Mouse (Mus musculus): ENCODE measurements around the gene Slc5a11. TPM values are rescaled to one million over a fixed set of nuclear protein-coding genes. Genes with fewer than 3 reads are reported as not detected.
A peak's percentile ranks its signal among the peaks of the same experiment; 100 is the strongest.

Gene Slc5a11
- polyA plus RNA-seq, 1 experiment from 2014 or later, result 0.27 TPM

DNA sequence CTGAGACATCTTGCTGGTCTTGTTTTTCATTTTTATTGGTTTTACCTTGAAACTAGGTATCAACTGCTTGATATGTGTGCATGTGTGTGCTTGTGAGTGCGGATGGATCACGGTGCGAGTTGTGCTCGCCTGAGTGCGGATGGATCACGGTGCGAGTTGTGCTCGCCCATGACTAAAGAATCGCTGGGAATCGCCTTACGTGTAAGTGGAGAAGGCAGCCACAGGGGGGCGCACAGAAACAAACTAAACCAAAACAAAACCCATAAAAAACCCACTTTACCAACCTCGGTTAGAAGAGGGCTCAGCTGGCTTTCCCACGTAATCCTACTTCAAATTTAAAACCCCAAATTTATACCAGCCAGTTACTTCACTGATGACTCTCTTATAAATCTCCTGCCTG is 9.3 kb upstream of the Slc5a11 start:
- ATAC-seq (no peak), DNase-seq (peak; percentile 66)
- H3K27ac ChIP-seq (ENCODE audit: low read depth), result no peak overlapping the region
- TF ChIP-seq EP300 (IDR thresholded peaks at IDR 0.05; ENCODE audit: low read depth) (no peak), CTCF (IDR thresholded peaks at IDR 0.05; ENCODE audit: low read depth) (peak; percentile 72)
- no peak overlapping the region for H3K4me2 ChIP-seq (ENCODE audit: low read depth, low read length)
- H3K36me3 ChIP-seq (replicated peaks; ENCODE audit: insufficient read depth, low read length), result no peaks in the 10 kb centered on the region
- no peaks in the 10 kb centered on the region for H3K9me3 ChIP-seq (ENCODE audit: low read length)
- H3K9ac ChIP-seq (replicated peaks), result no peak overlapping the region
- WGBS (ENCODE audit: insufficient replicate concordance), result 19% methylated on average over 14 of the region's 14 CpGs
- no peaks in the 10 kb centered on the region for H3K27me3 ChIP-seq (ENCODE audit: insufficient read depth, low read length)
- H3K4me3 ChIP-seq (ENCODE audit: low read depth, low read length), result no peak overlapping the region
- H3K4me1 ChIP-seq (ENCODE audit: insufficient read depth), result no peaks in the 10 kb centered on the region

DNA sequence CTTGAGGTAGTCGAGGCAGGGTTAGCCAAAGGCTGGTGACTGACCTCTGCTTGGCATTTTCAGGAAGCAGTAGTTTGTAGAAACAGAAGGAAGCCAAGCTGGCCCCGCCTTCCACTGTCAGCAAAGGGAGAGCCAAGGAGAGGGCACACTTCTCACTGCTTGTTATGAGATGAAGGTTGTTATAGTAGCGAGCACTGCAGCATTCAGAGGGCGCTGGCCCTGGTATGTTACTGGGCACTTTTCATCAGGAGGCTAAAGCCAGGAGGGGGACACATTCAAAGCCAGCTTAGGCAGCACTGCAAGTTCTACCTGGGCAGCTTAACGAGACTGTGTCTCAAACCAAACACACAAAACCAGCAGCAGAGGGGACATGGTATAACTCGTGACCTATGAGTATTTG is 7.0 kb upstream of the Slc5a11 start:
- Histone ChIP-seq H3K9ac (replicated peaks) (no peak overlapping the region), H3K36me3 (replicated peaks; ENCODE audit: insufficient read depth, low read length) (no peaks in the 10 kb centered on the region), H3K9me3 (ENCODE audit: low read length) (no peaks in the 10 kb centered on the region), H3K4me1 (ENCODE audit: insufficient read depth) (no peaks in the 10 kb centered on the region), H3K27ac (ENCODE audit: low read depth) (no peak overlapping the region), H3K27me3 (ENCODE audit: insufficient read depth, low read length) (no peaks in the 10 kb centered on the region), H3K4me3 (ENCODE audit: low read depth, low read length) (no peak overlapping the region), H3K4me2 (ENCODE audit: low read depth, low read length) (no peak overlapping the region)
- no peak for ATAC-seq
- TF ChIP-seq CTCF (IDR thresholded peaks at IDR 0.05; ENCODE audit: low read depth), result no peak
- TF ChIP-seq EP300 (IDR thresholded peaks at IDR 0.05; ENCODE audit: low read depth), result no peak
- 59% methylated on average over 6 of the region's 6 CpGs for WGBS (ENCODE audit: insufficient replicate concordance)
- no peak for DNase-seq

- H3K4me1 ChIP-seq (ENCODE audit: insufficient read depth), result no peaks in the 10 kb centered on the region
- H3K4me2 ChIP-seq (ENCODE audit: low read depth, low read length), result no peak overlapping the region
- no peak overlapping the region for H3K9ac ChIP-seq (replicated peaks)
- no peak overlapping the region for H3K4me3 ChIP-seq (ENCODE audit: low read depth, low read length)
- no peak overlapping the region for H3K27ac ChIP-seq (ENCODE audit: low read depth)
- TF ChIP-seq CTCF (IDR thresholded peaks at IDR 0.05; ENCODE audit: low read depth) (no peak), EP300 (IDR thresholded peaks at IDR 0.05; ENCODE audit: low read depth) (no peak)
- ATAC-seq, result no peak
- no peaks in the 10 kb centered on the region for H3K9me3 ChIP-seq (ENCODE audit: low read length)
- 38% methylated on average over 9 of the region's 9 CpGs for WGBS (ENCODE audit: insufficient replicate concordance)
- H3K36me3 ChIP-seq (replicated peaks; ENCODE audit: insufficient read depth, low read length), result no peaks in the 10 kb centered on the region
- no peaks in the 10 kb centered on the region for H3K27me3 ChIP-seq (ENCODE audit: insufficient read depth, low read length)
- DNase-seq, result no peak
Measured at GRCm38 (mm10) chr7:123209864-123210263, 4.7 kb upstream of the Slc5a11 start.

DNA sequence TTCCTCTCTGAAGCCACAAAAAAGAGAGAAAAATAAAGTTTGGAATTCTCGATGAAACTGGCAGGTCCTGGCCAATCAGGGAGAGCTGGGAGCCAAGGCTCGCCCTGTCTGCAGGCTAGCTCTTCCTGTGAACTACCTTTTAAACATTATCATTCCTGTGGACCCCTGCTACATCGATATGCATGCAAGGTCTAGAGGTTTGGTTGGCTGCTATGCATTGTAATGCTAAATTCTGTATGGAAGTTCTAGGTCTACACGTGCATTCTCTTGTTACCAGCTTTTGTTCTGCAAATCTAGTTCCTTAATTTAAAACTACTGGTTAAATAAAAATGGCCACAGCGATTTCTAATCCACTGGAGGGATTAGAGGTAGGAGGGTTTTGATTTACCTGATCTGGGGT is 3.1 kb upstream of the Slc5a11 start:
- DNase-seq (no peak), ATAC-seq (no peak)
- no peak overlapping the region for H3K4me2 ChIP-seq (ENCODE audit: low read depth, low read length)
- H3K4me1 ChIP-seq (ENCODE audit: insufficient read depth), result no peaks in the 10 kb centered on the region
- no peak overlapping the region for H3K9ac ChIP-seq (replicated peaks)
- no peaks in the 10 kb centered on the region for H3K36me3 ChIP-seq (replicated peaks; ENCODE audit: insufficient read depth, low read length)
- no peaks in the 10 kb centered on the region for H3K9me3 ChIP-seq (ENCODE audit: low read length)
- H3K27ac ChIP-seq (ENCODE audit: low read depth), result no peak overlapping the region
- no peak overlapping the region for H3K4me3 ChIP-seq (ENCODE audit: low read depth, low read length)
- TF ChIP-seq EP300 (IDR thresholded peaks at IDR 0.05; ENCODE audit: low read depth) (no peak), CTCF (IDR thresholded peaks at IDR 0.05; ENCODE audit: low read depth) (no peak)
- WGBS (ENCODE audit: insufficient replicate concordance), result 47% methylated on average over 5 of the region's 5 CpGs
- no peaks in the 10 kb centered on the region for H3K27me3 ChIP-seq (ENCODE audit: insufficient read depth, low read length)

DNA sequence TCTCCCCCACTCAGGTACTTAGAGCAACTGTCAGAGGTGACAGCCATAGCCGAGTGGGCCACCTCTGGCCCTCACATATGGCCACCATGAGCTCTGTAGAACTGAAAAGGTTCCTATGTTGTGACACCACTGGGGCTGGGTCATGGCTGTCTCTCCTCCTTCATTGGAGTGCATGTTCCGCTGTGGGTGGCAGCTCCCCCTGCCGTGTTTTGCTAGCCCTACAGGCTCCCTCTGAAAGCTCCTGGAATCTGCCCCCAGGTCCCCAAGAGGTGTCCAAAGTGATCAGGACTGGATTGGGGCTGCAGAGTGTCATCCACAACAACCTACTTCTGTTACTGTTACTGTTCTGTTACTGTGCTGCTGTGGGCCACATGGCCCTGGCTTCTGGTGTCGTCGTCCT is 2.3 kb upstream of the Slc5a11 start:
- no peaks in the 10 kb centered on the region for H3K9me3 ChIP-seq (ENCODE audit: low read length)
- no peak overlapping the region for H3K4me2 ChIP-seq (ENCODE audit: low read depth, low read length)
- no peaks in the 10 kb centered on the region for H3K27me3 ChIP-seq (ENCODE audit: insufficient read depth, low read length)
- no peak for TF ChIP-seq EP300 (IDR thresholded peaks at IDR 0.05; ENCODE audit: low read depth)
- TF ChIP-seq CTCF (IDR thresholded peaks at IDR 0.05; ENCODE audit: low read depth), result no peak
- H3K9ac ChIP-seq (replicated peaks), result no peak overlapping the region
- no peak overlapping the region for H3K27ac ChIP-seq (ENCODE audit: low read depth)
- H3K4me3 ChIP-seq (ENCODE audit: low read depth, low read length), result no peak overlapping the region
- 71% methylated on average over 5 of the region's 5 CpGs for WGBS (ENCODE audit: insufficient replicate concordance)
- H3K36me3 ChIP-seq (replicated peaks; ENCODE audit: insufficient read depth, low read length), result no peaks in the 10 kb centered on the region
- DNase-seq (no peak), ATAC-seq (no peak)
- no peaks in the 10 kb centered on the region for H3K4me1 ChIP-seq (ENCODE audit: insufficient read depth)

DNA sequence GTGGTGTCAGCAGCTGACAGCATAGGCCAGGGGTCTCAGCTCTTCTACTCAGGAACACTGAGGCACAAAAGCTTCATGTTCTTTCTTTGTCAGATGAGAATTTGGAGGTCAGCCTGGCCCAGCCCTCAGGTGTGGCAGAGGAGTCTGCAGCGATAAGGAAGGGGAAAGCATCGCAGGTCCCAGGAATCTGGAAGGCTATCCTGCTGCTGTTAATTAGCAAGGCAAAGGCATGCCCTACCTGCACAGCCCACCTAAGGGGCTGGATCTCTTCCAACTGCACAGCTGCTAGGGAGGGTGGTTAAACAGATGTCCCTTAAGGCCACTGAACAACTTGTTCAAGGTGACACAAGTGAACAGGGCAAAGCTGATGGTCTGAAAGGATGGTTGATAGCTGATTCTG is 558 bp downstream of the Slc5a11 start:
- TF ChIP-seq EP300 (IDR thresholded peaks at IDR 0.05; ENCODE audit: low read depth), result no peak
- no peak for TF ChIP-seq CTCF (IDR thresholded peaks at IDR 0.05; ENCODE audit: low read depth)
- Histone ChIP-seq H3K4me1 (ENCODE audit: insufficient read depth) (no peaks in the 10 kb centered on the region), H3K27me3 (ENCODE audit: insufficient read depth, low read length) (no peaks in the 10 kb centered on the region), H3K9ac (replicated peaks) (no peak overlapping the region), H3K4me3 (ENCODE audit: low read depth, low read length) (no peak overlapping the region), H3K9me3 (ENCODE audit: low read length) (no peaks in the 10 kb centered on the region), H3K36me3 (replicated peaks; ENCODE audit: insufficient read depth, low read length) (no peaks in the 10 kb centered on the region), H3K27ac (ENCODE audit: low read depth) (no peak overlapping the region), H3K4me2 (ENCODE audit: low read depth, low read length) (no peak overlapping the region)
- no peak for DNase-seq
- ATAC-seq, result no peak
- 81% methylated on average over 2 of the region's 2 CpGs for WGBS (ENCODE audit: insufficient replicate concordance)
